Mouse (Mus musculus) ES-E14 (cell line): ENCODE results near the gene Nell1.

Experiments
- CHD2 ChIP-seq: IDR thresholded peaks from 2 replicates; pipeline ENCODE4 v1.6.1; 2014; ENCODE audit warnings: mild to moderate bottlenecking, low read depth, low read length, inconsistent platforms
- HCFC1 ChIP-seq: IDR thresholded peaks from 2 replicates; pipeline ENCODE4 v1.6.1; 2012; ENCODE audit warnings: low read length, inconsistent platforms, borderline replicate concordance; ENCODE audit not compliant: insufficient read depth
- ZC3H11A ChIP-seq: IDR thresholded peaks from 2 replicates; pipeline ENCODE4 v1.6.1; 2012; ENCODE audit warnings: low read depth, mild to moderate bottlenecking, inconsistent platforms, low read length, borderline replicate concordance
- ZNF384 ChIP-seq: IDR thresholded peaks from 2 replicates; pipeline ENCODE4 v1.6.1; 2012; ENCODE audit warnings: low read depth, low read length, inconsistent platforms

DNA sequence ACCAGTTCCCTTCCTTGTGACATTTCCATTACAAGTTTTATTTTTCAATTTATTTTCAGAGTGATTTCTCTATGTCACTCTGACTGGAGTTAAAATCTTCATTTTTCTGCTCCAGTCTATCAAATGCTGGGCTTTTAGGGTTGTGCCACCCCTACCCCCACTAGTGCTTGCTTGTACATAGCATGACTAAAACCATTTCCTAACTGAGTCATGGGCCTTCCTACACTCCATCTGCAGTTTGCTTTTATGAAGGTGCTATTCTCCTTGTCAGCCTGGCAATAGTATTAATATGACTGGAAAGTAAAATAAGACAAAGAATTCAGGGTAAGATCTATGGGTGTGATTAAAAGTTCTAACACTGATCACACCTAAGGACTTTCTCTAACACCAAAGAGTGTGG lies 798.9 kb downstream of the Nell1 start:
- TF ChIP-seq ZC3H11A (no peak), ZNF384 (no peak), CHD2 (no peak), HCFC1 (no peak)
